Mouse (Mus musculus) bone marrow macrophage, adult 2 months (primary cell): ENCODE results near the gene Ptprs. TPM values are rescaled to one million over a fixed set of nuclear protein-coding genes. Genes with fewer than 3 reads are reported as not detected.

ENCODE experiments used
- H3K27ac ChIP-seq: 2 replicates; pipeline ENCODE4 v1.5.1; 2012; ENCODE audit warnings: low read depth, low read length; ENCODE audit not compliant: insufficient read depth
- H3K4me1 ChIP-seq: 2 replicates; pipeline ENCODE4 v1.6.1; 2012; ENCODE audit warnings: low read length; ENCODE audit not compliant: control insufficient read depth, insufficient read depth
- H3K4me3 ChIP-seq: 2 replicates; pipeline ENCODE4 v1.5.1; 2012; ENCODE audit warnings: mild to moderate bottlenecking, low read length, moderate library complexity; ENCODE audit not compliant: insufficient read depth
- CTCF ChIP-seq: IDR thresholded peaks from 2 replicates; pipeline ENCODE4 v1.5.1; 2012; ENCODE audit warnings: low read depth, mild to moderate bottlenecking, low read length, moderate library complexity
- POLR2A ChIP-seq: IDR thresholded peaks from 2 replicates; pipeline ENCODE4 v1.6.1; 2012; ENCODE audit warnings: mild to moderate bottlenecking, low read depth, low read length, borderline replicate concordance
- polyA plus RNA-seq: library from polyadenylated mRNA; stranded (reverse); fragments of >200 nt; gene quantifications from 2 replicates; pipeline ENCODE4 v1.2.4, GENCODE M21; 2012; ENCODE audit not compliant: missing spikeins, insufficient read depth, insufficient read length

The Ptprs gene
- polyA plus RNA-seq, 1 experiment = 75.2 TPM

- peaks cover 18% of the 10 kb centered on the region for H3K4me1 ChIP-seq
- no peak overlapping the region for H3K4me3 ChIP-seq
- TF ChIP-seq POLR2A = no peak
- TF ChIP-seq CTCF = no peak
- H3K27ac ChIP-seq = no peak overlapping the region
Measured at GRCm38 (mm10) chr17:56408965-56409625, 67.2 kb downstream of the Ptprs start.

GRCm38 (mm10) chr17:56407379-56407778 lies 68.9 kb downstream of the Ptprs start:
- TF ChIP-seq POLR2A (no peak), CTCF (no peak)
- no peak overlapping the region for H3K27ac ChIP-seq
- peaks cover 18% of the 10 kb centered on the region for H3K4me1 ChIP-seq
- H3K4me3 ChIP-seq = no peak overlapping the region

- Histone ChIP-seq H3K4me1 (peaks cover 18% of the 10 kb centered on the region), H3K4me3 (no peak overlapping the region), H3K27ac (no peak overlapping the region)
- no peak for TF ChIP-seq CTCF
- no peak for TF ChIP-seq POLR2A
Measured at GRCm38 (mm10) chr17:56406878-56407277, 69.4 kb downstream of the Ptprs start.

GRCm38 (mm10) chr17:56405856-56406840 lies 70.1 kb downstream of the Ptprs start:
- H3K4me1 ChIP-seq = peaks cover 18% of the 10 kb centered on the region
- no peak overlapping the region for H3K27ac ChIP-seq
- no peak overlapping the region for H3K4me3 ChIP-seq
- no peak for TF ChIP-seq POLR2A
- TF ChIP-seq CTCF = no peak

- no peak overlapping the region for H3K4me3 ChIP-seq
- peaks cover 18% of the 10 kb centered on the region for H3K4me1 ChIP-seq
- H3K27ac ChIP-seq = no peak overlapping the region
- TF ChIP-seq POLR2A = no peak
- TF ChIP-seq CTCF = no peak
Measured at GRCm38 (mm10) chr17:56405341-56405740, 70.9 kb downstream of the Ptprs start.

GRCm38 (mm10) chr17:56401051-56401521 lies 75.2 kb downstream of the Ptprs start:
- H3K4me1 ChIP-seq = peaks cover 11% of the 10 kb centered on the region
- H3K27ac ChIP-seq = no peak overlapping the region
- TF ChIP-seq POLR2A = no peak
- no peak for TF ChIP-seq CTCF
- no peak overlapping the region for H3K4me3 ChIP-seq

GRCm38 (mm10) chr17:56400221-56400620 lies 76.1 kb downstream of the Ptprs start:
- no peak overlapping the region for H3K27ac ChIP-seq
- no peak for TF ChIP-seq POLR2A
- no peak for TF ChIP-seq CTCF
- H3K4me3 ChIP-seq = no peak overlapping the region
- H3K4me1 ChIP-seq = peaks cover 3% of the 10 kb centered on the region

GRCm38 (mm10) chr17:56396051-56396450 lies 80.2 kb downstream of the Ptprs start:
- H3K4me3 ChIP-seq = no peak overlapping the region
- no peak for TF ChIP-seq CTCF
- no peak for TF ChIP-seq POLR2A
- H3K27ac ChIP-seq = no peak overlapping the region
- no peaks in the 10 kb centered on the region for H3K4me1 ChIP-seq

GRCm38 (mm10) chr17:56393889-56394288 lies 82.4 kb downstream of the Ptprs start:
- Histone ChIP-seq H3K27ac (no peak overlapping the region), H3K4me1 (no peaks in the 10 kb centered on the region), H3K4me3 (no peak overlapping the region)
- TF ChIP-seq CTCF (no peak), POLR2A (no peak)

GRCm38 (mm10) chr17:56393238-56393637 lies 83.0 kb downstream of the Ptprs start:
- H3K4me3 ChIP-seq = no peak overlapping the region
- H3K27ac ChIP-seq = no peak overlapping the region
- TF ChIP-seq CTCF (no peak), POLR2A (no peak)
- H3K4me1 ChIP-seq = no peaks in the 10 kb centered on the region
